Mouse (Mus musculus) mature B cell (primary cell): ENCODE results near the gene Tmem80.

Experiments
- in situ Hi-C: fragments of 300-500 bp; cut with MboI; formaldehyde crosslinking; loops from 2 replicates; pipeline ENCODE4 v1.14.3; 2019

Tmem80 gene

DNA sequence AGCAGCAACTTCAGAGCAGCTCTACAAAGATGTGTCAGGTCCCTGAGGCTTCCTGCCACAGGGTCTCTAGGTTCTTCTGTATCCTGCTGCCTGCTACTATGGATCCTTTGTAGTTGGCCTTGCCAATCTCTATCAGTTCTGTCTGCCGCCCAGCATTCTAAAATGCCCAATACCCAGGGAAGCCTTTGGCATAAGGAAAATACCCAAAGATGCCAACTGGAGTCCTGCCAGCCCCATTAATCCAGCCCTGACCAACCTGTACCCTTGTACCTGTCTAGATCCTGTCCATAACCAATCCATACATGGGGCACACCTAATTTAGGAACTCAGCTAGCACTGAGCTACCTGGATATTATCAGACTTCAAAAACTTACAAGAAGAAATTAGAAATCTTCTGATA, 2.9 kb upstream of the Tmem80 start:
- in situ Hi-C loops = no loop called here

DNA sequence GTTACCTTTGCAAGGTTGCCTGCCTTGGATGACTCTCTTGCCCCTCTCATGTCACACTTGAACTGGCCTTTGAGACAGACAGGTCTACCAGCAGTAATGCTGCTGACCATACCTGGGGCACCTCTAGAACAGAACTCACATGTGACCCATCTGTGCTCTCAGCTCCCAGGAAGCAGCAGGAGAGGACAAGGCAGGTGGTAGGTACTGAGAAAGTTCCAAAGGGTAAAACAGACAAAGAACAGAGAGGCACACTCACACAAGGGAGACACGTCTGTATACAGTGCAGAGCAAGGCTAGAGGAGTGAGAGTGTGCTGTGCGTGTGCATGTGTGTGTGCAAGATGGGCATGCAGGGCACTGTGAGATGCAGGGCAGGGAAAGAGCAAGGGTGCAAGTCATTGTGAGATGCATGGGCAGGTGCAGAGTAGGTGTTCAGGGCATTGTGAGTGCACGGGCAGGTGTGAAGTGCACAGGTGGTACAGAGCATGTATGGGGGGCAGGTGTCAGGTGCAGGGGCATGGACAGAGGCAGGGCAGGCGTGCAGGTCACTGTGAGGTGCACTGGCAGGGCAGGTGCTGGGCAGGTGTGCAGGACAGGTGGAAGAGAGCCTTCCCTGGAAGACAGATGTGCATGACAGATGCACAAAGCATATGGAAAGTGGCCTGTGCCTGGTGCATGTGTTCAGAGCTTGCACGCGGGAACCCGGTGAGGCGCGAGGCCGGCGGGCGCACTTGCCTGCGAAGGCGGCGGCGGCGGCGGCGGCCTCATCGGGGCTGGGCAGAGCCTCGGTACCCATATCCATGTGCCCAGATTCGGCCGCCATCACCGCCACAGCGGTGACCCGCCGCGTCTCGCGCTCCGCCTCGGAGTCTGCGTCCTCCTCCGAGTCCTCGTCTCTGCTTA, 743 bp upstream of the Tmem80 start:
- in situ Hi-C loops = no loop called here

DNA sequence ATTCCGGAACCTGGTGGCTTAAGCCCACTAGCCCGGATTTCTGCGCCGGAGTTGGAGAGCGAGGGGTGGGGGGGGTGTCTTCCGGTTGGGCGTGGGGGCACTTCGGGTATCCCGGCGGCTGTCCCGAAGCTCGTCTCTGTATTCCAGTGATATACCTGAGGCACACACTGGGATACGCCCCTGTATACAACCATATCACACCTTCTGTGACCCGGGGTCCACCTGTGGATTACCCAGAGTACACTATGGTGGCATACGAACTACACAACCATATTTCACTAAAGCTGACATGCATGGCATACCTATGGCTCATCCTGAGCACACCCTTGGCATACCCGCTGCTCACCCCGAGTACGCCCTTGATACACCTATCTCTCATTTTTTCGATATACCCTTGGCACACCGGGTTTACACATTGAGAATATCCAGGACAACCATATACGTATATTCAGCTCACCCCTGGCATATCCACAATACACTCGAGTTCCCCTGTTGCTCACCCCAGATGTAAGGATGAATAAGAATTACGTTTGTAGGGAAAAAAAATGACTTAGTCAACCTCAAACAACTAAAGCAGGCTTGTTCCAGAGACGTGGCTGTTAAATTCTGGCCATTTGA, 943 bp downstream of the Tmem80 start:
- in situ Hi-C loops = no loop called here

DNA sequence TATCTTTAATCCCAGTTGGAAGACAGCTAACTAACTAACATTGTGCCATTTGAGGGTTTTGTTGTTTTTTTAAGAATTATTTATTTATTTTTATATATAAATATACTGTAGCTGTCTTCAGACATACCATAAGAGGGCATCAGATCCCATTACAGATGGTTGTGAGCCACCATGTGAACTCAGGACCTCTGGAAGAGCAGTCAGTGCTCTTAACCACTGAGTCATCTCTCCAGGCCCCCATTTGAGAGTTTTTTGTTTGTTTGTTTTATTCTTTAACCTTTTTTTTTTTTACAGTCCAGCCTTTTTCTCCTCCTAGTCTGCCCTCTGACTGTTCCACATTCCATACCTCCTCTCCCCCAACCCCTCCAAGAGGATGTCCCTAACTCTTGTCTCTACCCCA, 3.2 kb downstream of the Tmem80 start:
- in situ Hi-C loops = no loop called here

DNA sequence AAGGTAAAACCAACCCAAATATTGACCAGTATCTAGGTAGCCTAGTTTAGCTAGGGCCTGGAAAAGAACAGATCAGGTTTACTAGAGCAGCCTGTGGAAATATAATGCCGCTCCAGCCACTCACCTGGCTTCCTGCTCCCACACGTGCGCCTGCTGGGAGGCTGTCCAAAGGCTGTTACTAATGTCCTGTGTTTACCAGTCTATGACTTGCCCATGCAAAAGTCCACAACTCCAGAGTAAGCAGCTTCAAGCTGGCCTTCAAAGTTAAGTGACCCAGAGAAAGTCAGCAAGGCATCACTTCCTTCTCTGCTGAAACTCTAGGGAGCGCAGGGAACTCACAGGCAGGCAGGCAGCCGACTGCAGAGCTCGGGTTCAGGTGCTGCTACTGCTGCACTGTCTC, 4.5 kb downstream of the Tmem80 start:
- in situ Hi-C loops = no loop called here

DNA sequence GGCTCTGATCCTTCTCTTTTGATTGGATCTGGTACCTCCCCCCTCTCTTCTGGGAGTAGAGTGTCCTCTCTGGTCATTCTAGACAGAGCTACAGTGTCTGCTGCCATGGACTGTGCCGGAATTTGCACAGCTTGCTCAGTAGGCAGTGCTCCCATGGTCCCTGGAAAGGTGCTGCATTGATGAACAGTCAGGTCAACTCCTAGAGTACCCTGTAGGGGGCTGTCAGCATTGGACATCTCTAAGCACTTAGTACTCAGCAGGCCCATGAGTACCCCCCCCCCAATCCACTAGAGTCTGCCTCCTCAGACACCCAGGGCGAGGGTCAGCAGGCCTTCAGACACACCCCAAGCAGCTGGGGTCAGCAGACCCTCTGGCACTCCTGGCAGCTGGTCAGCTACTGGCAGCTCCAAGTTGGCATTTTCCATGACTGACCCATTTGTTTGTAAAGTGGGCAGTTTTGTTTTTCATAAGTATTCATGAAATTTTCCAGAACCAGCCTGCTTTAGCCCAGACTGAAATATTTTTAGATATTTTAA, 7.6 kb downstream of the Tmem80 start:
- in situ Hi-C loops = no loop called here

DNA sequence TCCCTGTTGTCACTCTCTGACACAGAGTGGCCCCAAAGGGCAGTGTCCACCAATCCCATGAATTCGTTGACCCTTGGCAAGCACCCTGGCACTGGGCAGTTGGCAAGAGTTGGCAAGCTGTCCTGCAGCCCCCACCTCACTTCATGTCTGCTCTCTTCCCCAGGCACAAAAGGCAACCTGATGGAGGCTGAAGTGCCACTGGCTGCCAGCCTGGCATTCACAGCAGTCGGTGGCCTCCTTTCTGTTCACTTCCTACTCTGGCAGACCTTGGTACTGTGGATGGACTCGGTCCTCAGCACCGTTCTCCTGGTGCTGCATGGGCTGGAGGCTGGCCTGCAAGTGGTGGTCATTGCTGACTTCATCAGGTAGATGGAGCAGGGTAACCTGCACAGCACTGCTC, 8.1 kb downstream of the Tmem80 start:
- in situ Hi-C loops = no loop called here

DNA sequence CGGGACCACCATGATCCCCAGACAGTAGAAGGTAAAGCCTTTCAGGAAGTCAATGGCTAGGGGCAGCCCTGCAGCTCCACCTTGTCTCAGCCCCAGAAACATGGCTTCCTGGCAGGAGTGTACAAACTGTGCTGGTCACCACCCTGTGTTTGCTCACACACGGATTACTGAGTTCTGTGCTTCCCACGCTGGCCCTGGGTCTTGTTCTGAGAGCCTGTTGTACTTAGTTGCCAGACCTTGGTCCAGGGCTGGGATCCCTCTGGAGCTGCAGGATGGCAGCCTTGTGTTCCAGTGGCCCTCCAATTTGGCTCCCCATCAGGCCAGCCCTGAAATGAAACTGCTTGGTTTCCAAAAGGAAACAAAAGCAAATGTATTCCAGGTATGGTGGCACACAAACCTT, 8.8 kb downstream of the Tmem80 start:
- in situ Hi-C loops = no loop called here

DNA sequence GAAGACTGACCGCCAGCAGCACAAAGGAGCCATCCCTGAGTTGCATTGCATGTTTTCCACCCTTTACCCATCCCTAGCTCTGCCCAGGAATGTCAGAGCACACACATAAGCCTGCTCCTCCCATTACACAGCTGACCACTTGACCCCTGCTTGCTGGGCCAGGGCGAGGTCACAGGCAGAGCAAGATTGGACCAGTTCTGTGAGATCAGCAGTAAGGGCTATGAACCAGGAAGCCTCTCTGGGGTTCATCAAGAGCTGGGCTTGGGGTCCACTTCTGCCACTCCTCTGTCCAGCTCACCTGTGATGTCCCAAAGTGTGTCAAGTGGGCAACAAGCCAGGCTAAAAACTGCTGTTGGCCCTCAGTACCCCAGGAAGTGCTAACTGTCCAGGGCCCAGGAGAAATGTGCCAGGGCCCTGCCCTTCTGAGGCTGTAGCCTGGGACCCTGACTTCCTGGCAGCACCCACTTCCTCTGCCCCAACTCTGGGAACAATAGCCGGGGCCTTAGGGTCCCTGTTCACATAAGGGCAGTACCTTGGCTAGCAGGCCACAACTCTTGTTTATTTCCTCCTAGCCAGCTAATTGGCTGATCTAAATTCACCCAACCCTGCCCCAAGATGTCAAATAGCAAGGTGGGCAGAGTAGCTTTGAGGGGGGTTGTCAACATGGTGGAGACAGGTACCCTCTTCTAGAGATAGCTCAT, 10.3 kb downstream of the Tmem80 start:
- in situ Hi-C loops = no loop called here

DNA sequence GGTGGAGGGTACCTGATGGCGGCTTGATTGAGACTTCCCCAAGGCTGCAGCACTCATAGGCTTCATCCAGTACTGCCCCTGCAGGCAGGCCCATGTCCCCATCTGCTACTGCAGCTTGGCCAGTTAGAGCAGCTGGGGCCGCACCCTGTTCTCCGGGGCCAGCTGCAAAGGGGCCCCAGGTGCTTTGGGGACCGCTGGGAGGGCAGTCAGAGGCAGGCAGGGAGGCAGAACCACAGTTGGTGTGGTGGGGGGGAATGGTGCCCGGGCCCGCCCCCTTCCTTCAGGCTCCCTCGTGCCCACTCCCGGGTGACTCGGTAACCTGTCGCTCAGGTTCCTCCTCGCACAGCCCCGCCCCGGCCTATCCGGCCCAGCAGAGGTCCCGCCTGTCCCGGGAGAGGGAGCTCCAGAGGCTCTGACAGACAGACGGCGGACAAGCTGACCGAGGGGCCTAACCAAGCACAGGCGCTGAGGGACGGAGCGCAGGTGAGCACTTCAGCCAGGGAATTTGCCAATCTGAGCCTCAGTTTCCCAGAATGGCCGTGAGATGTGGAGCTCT, 11.1 kb downstream of the Tmem80 start, which contains the start of gene Eps8l2:
Gene Eps8l2, plus strand, starts transcription at position 305 of the 556 bp plus-strand sequence.
- in situ Hi-C loops = no loop called here

DNA sequence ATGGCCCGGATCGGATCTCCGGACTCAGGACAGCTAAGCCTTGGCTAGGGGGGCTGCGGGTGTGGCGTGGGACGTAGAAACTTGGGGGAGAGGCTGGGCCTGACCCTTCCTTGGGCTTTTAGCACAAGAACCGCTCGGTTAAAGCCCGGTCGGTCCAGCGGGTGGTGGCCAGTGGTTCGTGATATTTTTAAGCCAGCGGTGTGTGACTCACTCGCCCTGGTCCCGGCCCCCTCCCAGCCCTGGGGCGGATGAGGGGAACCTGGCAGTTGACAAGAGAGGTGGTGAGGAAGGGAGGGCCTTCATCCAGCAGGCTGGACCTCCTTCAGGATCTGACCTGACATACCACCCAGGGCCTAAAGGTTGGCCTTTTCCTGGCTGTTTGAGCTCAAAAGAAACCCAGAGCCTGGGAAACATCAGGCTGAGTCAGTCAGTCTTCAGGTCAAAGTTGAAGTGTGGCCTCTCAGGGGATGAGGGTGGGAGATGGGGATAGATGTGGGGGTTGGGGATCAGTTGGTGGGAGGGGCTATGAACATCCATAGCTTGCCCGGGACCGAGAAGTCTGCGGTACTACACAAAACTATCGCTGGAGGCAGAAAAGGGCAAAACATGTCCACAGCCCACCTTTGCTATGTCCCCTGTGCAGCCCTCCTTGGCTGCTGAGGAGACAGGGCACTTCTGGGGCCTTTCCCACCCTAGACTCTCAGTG, 11.8 kb downstream of the Tmem80 start:
- in situ Hi-C loops = no loop called here

DNA sequence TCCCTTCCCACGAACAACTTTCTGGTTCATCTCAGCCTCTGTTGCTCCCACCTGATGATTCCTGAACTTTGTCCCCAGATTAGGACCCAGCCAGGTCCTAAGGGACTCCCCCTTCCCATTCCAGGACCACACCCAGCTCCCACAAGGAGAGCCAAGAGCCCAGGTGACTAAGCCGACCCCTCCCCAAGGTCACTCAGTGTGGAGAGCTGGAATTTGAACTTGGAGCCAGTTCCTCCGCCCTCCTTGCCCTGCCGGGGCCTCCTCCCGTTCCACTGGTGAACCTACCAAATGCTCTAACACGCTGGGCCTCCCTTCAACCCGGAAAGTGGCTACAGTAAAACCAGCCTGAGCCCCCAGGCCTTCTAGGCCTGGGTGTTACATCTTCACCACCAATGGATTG, 12.5 kb downstream of the Tmem80 start:
- in situ Hi-C loops = no loop called here

DNA sequence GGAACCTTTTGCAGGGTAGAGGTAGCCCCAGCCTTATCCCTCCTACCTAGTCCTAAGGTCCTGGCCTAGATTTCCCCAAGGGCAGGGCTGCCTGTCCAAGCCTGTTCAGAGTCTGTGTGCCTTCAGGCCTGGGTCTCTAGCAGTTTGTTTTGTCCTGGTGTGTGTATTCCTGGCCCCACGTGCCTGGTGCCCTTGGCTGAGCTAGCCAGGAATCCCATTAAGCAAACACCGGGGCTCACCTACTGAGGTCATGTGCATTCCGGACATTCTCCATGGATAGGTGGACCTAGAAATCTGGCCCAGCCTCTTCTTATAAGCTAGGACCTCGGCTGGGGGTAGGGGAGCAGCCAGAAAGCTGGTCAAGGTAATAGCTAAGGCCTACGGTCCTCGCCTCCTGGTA, 12.9 kb downstream of the Tmem80 start:
- in situ Hi-C loops = no loop called here

DNA sequence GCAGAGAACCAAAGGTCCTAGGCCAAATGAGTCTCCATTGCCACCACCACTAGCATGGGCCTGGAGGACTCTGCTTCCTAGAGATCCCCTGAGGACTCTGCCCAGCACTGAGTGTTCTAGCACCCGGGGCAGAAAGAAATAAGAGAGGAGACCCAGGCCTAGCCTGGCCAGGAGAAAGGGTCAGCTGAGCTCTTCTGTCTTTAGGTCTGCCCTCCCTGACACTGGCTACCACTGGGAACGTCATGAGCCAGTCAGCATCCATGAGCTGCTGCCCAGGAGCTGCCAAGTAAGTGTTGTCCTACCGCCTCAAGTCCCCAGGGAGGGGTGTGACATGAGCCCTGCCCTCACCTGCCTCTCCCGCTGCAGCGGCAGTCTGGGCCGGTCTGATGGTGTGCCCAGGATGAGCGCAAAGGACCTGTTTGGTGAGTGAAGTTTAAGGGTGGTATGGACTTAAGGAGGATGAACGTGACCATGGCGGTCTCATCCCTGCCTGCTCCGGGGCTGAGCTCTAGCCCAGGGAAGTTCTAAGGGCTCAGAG, 14.2 kb downstream of the Tmem80 start:
- in situ Hi-C loops = no loop called here

DNA sequence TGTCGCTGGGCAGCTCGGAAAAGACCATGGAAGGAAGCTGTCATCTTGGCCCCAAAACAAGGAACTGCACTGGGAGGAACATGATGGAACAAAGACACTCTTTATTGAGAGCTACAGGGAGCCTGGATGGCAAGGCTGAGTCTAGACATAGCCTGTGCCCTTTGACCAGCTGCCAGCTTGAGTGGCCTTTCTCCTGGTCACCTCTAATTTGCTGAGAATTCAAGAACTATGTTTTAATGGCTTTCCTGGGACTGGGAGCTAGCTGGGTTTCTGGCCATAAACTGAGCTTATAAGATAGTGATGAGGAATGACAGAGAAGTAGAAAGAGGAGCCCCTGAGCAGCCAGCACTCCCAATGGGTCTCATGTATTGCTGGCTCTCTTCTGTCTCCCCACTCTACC, 15.7 kb downstream of the Tmem80 start:
- in situ Hi-C loops = no loop called here

DNA sequence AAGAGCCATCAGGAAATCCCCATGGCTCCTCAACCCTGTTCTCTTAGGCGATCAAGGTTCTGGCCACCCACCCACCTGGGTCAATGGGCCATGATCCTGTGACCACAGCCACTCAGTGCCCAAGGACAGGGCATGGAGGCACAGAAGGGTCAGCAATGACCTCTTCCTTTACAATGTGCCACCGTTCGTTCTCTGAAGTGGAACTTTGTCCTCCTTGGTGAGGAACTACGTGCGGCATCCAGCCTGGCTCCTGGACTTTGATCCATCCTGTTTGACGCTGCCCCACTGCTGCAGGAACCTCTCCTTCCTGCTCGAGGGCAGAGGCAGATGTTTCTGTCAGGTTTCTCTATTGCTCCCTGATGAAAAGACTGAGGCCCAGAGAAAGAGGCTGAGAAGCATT, 16.2 kb downstream of the Tmem80 start:
- in situ Hi-C loops = no loop called here

DNA sequence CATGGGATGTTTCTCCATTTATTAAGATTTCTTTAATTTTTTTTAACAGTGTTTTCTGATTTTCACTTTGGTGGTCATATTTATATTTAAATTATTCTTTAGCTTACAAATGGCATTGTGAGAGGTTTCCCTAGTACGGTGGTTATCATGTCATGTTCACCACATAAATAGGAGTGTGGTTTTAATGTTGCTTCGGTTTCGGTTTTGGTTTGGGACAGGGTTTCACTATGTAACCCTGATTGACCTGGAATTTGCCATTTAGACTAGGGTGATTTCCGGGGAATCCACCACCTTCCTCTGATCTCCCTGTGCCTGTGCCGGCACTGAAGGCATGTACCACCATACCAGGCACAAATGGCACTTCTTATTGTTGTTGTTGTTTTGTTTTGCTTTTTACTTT, 17.2 kb downstream of the Tmem80 start:
- in situ Hi-C loops = no loop called here

DNA sequence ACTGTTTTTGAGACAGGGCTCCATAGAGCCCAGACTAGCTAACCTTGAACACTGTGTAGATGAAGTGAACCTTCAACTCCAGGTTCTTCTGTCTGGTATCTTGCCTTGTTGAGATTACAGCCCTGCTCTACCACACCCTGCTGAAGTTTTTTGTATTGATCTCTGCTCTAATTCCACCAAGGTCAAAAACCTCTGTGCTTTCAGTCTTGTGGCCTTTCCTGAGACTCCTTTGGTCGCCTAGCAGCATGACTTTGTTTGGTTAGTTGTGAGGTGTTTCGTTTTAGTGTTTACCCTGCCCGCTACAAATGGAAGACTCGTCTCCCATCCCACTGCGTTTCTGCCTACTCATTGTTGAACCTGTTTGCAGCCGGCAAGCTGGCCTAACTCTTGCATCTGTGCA, 23.5 kb downstream of the Tmem80 start:
- in situ Hi-C loops = no loop called here

DNA sequence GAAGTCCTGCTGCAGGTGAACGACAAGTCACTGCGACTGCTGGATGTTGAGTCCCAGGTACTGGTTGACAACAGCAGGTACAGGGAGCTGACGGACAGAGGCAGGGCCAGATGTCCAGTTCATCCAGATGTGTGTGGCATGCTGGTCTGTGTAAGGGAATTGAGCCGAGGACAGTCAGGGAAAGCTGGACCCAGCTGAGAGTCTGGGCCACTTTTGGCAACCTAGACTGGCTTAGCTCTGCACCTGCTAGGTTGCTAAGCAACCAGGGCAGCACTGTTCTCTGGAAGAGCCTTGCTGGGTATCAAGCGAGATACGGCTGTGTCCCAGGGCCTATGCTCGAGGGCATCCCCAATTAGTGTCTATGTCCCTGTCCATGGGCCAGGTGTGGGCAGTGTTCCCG, 27.5 kb downstream of the Tmem80 start:
- in situ Hi-C loops = no loop called here

DNA sequence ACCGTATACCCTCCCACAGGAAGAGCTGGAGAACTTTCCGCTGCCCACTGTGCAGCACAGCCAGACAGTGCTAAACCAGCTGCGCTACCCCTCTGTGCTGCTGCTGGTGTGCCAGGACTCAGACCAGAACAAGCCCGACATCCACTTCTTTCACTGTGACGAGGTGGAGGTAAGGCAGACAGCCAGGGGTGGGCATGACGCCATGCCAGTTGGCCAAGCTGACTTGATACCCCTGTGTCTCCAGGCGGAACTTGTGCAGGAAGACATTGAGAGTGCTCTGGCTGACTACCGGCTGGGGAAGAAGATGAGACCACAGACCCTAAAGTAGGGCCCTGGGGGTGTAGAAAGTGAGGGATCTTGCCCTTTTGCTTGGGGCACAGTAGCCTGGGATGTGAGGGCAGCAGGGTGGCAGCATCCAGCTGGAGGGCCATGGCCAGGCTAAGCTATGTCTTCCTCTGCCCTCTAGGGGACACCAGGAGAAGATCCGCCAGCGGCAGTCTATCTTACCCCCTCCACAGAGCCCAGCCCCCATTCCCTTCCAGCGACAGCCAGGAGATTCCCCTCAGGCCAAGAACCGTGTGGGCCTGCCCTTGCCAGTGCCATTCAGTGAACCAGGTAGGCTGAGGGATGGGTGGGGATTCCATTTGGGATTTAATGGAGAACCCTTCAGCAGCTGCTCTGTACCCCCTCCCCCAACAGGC, 28.2 kb downstream of the Tmem80 start:
- in situ Hi-C loops = no loop called here

DNA sequence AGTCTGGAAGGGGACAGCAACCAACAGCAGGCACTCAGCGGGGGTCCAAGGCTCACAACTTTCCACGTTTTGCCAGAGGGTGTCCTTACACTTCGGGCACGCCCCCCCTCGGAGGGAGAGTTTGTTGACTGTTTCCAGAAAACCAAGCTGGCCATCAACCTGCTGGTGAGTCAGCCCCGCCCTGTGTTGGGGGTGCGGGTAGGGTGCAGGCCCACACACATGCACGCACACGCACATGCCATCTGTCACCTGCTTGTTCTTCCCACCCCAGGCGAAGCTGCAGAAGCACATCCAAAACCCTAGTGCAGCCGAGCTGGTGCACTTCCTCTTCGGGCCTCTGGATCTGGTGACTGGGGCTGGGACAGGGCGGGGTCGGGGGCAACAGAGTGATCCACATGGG, 29.4 kb downstream of the Tmem80 start:
- in situ Hi-C loops = no loop called here
